Mouse (Mus musculus): ENCODE measurements around the gene Syn1. TPM values are rescaled to one million over a fixed set of nuclear protein-coding genes. Genes with fewer than 3 reads are reported as not detected.

The Syn1 gene
- polyA plus RNA-seq, 1 experiment from 2014 or later = 0.70 TPM

GRCm38 (mm10) chrX:20915075-20915474, 5.7 kb downstream of the Syn1 start:
- Histone ChIP-seq H3K4me1 (peaks cover 1% of the 10 kb centered on the region; the same call in 1 of the 2 replicates), H3K36me3 (no peaks in the 10 kb centered on the region), H3K4me2 (no peak overlapping the region), H3K27me3 (0 out of 2 replicates have a peak, but pooled peaks cover 11% of the 10 kb centered on the region), H3K4me3 (replicated peaks) (no peak overlapping the region), H3K9me3 (replicated peaks) (no peaks in the 10 kb centered on the region), H3K27ac (no peak overlapping the region), H3K9ac (no peak overlapping the region)
- ATAC-seq (replicated peaks; ENCODE audit: low FRiP score) = no peak

- ATAC-seq (replicated peaks; ENCODE audit: low FRiP score) = no peak
- no peak overlapping the region for H3K4me2 ChIP-seq
- H3K27me3 ChIP-seq = no peaks in the 10 kb centered on the region
- H3K27ac ChIP-seq = no peak overlapping the region
- 86% methylated on average over 6 of the region's 6 CpGs for WGBS
- no peaks in the 10 kb centered on the region for H3K4me1 ChIP-seq
- no peak overlapping the region for H3K9ac ChIP-seq
- no peaks in the 10 kb centered on the region for H3K9me3 ChIP-seq (replicated peaks)
- no peaks in the 10 kb centered on the region for H3K36me3 ChIP-seq
- no peak overlapping the region for H3K4me3 ChIP-seq (replicated peaks)
Observed at GRCm38 (mm10) chrX:20913726-20914125, 7.1 kb downstream of the Syn1 start.

- Histone ChIP-seq H3K27ac (no peak overlapping the region), H3K4me3 (replicated peaks) (no peak overlapping the region), H3K4me2 (no peak overlapping the region), H3K36me3 (no peaks in the 10 kb centered on the region), H3K27me3 (no peaks in the 10 kb centered on the region), H3K4me1 (no peaks in the 10 kb centered on the region), H3K9ac (no peak overlapping the region), H3K9me3 (replicated peaks) (no peaks in the 10 kb centered on the region)
- no peak for ATAC-seq (replicated peaks; ENCODE audit: low FRiP score)
- 38% methylated on average over 3 of the region's 3 CpGs for WGBS
Observed at GRCm38 (mm10) chrX:20910074-20910473, 10.7 kb downstream of the Syn1 start.

GRCm38 (mm10) chrX:20875241-20875640, 45.6 kb downstream of the Syn1 start:
- H3K9ac ChIP-seq = no peak overlapping the region
- no peaks in the 10 kb centered on the region for H3K36me3 ChIP-seq
- H3K9me3 ChIP-seq (replicated peaks) = no peaks in the 10 kb centered on the region
- WGBS = 57% methylated on average over 3 of the region's 3 CpGs
- no peak overlapping the region for H3K27ac ChIP-seq
- no peak overlapping the region for H3K4me3 ChIP-seq (replicated peaks)
- no peaks in the 10 kb centered on the region for H3K27me3 ChIP-seq
- no peak overlapping the region for H3K4me2 ChIP-seq
- no peak for ATAC-seq (replicated peaks; ENCODE audit: low FRiP score)
- H3K4me1 ChIP-seq = no peaks in the 10 kb centered on the region

- 34% methylated on average over 11 of the region's 11 CpGs for WGBS
- H3K9ac ChIP-seq = no peak overlapping the region
- no peaks in the 10 kb centered on the region for H3K27me3 ChIP-seq
- no peak overlapping the region for H3K4me2 ChIP-seq
- H3K4me3 ChIP-seq (replicated peaks) = no peak overlapping the region
- H3K27ac ChIP-seq = no peak overlapping the region
- 0 out of 2 replicates have a peak, but pooled peaks have one; percentile 34 for ATAC-seq (replicated peaks; ENCODE audit: low FRiP score)
- 0 out of 2 replicates have a peak, but pooled peaks cover 2% of the 10 kb centered on the region for H3K4me1 ChIP-seq
- no peaks in the 10 kb centered on the region for H3K9me3 ChIP-seq (replicated peaks)
- H3K36me3 ChIP-seq = no peaks in the 10 kb centered on the region
Observed at GRCm38 (mm10) chrX:20872928-20873500, 47.8 kb downstream of the Syn1 start.

GRCm38 (mm10) chrX:20869962-20870513, 50.8 kb downstream of the Syn1 start, which contains the start of gene Timp1:
TSS of gene Timp1 (plus strand) at chrX:20870166.
- peak within 1 kb of the TSS; percentile 42 for H3K4me3 ChIP-seq (replicated peaks)
- H3K36me3 ChIP-seq = no peaks in the 10 kb centered on the region
- H3K27me3 ChIP-seq = no peaks in the 10 kb centered on the region
- H3K4me2 ChIP-seq = peak within 1 kb of the TSS; percentile 62
- 23% methylated on average over 17 of the region's 18 CpGs for WGBS
- H3K9me3 ChIP-seq (replicated peaks) = no peaks in the 10 kb centered on the region
- ATAC-seq (replicated peaks; ENCODE audit: low FRiP score) = peak; percentile 91
- 0 out of 2 replicates have a peak within 1 kb of the TSS, but pooled peaks have one; percentile 22 for H3K27ac ChIP-seq
- H3K9ac ChIP-seq = peak within 1 kb of the TSS; percentile 35; the same call in 1 of the 2 replicates
- 0 out of 2 replicates have a peak, but pooled peaks cover 2% of the 10 kb centered on the region for H3K4me1 ChIP-seq

GRCm38 (mm10) chrX:20869203-20869602, 51.6 kb downstream of the Syn1 start:
- H3K9ac ChIP-seq = no peak overlapping the region
- 0 out of 2 replicates have a peak, but pooled peaks cover 2% of the 10 kb centered on the region for H3K4me1 ChIP-seq
- H3K27me3 ChIP-seq = no peaks in the 10 kb centered on the region
- 74% methylated on average over 1 of the region's 1 CpGs for WGBS
- H3K4me2 ChIP-seq = no peak overlapping the region
- no peak for ATAC-seq (replicated peaks; ENCODE audit: low FRiP score)
- H3K4me3 ChIP-seq (replicated peaks) = no peak overlapping the region
- no peak overlapping the region for H3K27ac ChIP-seq
- no peaks in the 10 kb centered on the region for H3K9me3 ChIP-seq (replicated peaks)
- H3K36me3 ChIP-seq = no peaks in the 10 kb centered on the region

GRCm38 (mm10) chrX:20868091-20868490, 52.7 kb downstream of the Syn1 start:
- WGBS = 61% methylated on average over 4 of the region's 4 CpGs
- Histone ChIP-seq H3K27me3 (no peaks in the 10 kb centered on the region), H3K4me2 (no peak overlapping the region), H3K4me1 (0 out of 2 replicates have a peak, but pooled peaks cover 2% of the 10 kb centered on the region), H3K27ac (no peak overlapping the region), H3K36me3 (no peaks in the 10 kb centered on the region), H3K4me3 (replicated peaks) (no peak overlapping the region), H3K9me3 (replicated peaks) (no peaks in the 10 kb centered on the region), H3K9ac (no peak overlapping the region)
- ATAC-seq (replicated peaks; ENCODE audit: low FRiP score) = no peak

GRCm38 (mm10) chrX:20863161-20864101, 57.4 kb downstream of the Syn1 start:
- H3K9ac ChIP-seq = no peak overlapping the region
- H3K4me3 ChIP-seq (replicated peaks) = no peak overlapping the region
- no peak overlapping the region for H3K27ac ChIP-seq
- 87% methylated on average over 9 of the region's 9 CpGs for WGBS
- no peaks in the 10 kb centered on the region for H3K9me3 ChIP-seq (replicated peaks)
- H3K27me3 ChIP-seq = no peaks in the 10 kb centered on the region
- H3K4me1 ChIP-seq = peaks cover 15% of the 10 kb centered on the region
- H3K36me3 ChIP-seq = 0 out of 2 replicates have a peak, but pooled peaks cover under 1% of the 10 kb centered on the region
- ATAC-seq (replicated peaks; ENCODE audit: low FRiP score) = no peak
- H3K4me2 ChIP-seq = no peak overlapping the region

- 41% methylated on average over 28 of the region's 29 CpGs for whole genome bisulfite sequencing
- peaks cover 15% of the 10 kb centered on the region for H3K4me1 ChIP-seq
- H3K4me3 ChIP-seq (replicated peaks) = no peak overlapping the region
- no peaks in the 10 kb centered on the region for H3K27me3 ChIP-seq
- no peaks in the 10 kb centered on the region for H3K9me3 ChIP-seq (replicated peaks)
- no peak overlapping the region for H3K9ac ChIP-seq
- H3K36me3 ChIP-seq = peaks cover 11% of the 10 kb centered on the region; the same call in 1 of the 2 replicates
- peak overlapping the region; percentile 17; the same call in 1 of the 2 replicates for H3K4me2 ChIP-seq
- H3K27ac ChIP-seq = no peak overlapping the region
- peak; percentile 65 for ATAC-seq (replicated peaks; ENCODE audit: low FRiP score)
Observed at GRCm38 (mm10) chrX:20862105-20863065, 58.4 kb downstream of the Syn1 start.
